Mouse (Mus musculus) limb, embryonic 11.5 days (tissue): Measurements from ENCODE around the gene Bricd5. TPM values are rescaled to one million over a fixed set of nuclear protein-coding genes. Genes with fewer than 3 reads are reported as not detected.

Experiments used
- ATAC-seq: fragments of 200-750 bp; cut with Nextera tagmentation; 2 replicates; pipeline ENCODE4 v1.8.0; 2017; ENCODE audit warnings: low read depth; ENCODE audit not compliant: insufficient number of reproducible peaks, low FRiP score, low TSS enrichment
- DNase-seq: peaks from one replicate; pipeline ENCODE4 v3.0.0-alpha.2; 2015; ENCODE audit warnings: low spot score
- H3K27ac ChIP-seq: fragments of 300-500 bp; sonication (generic); replicated peaks from 2 replicates; pipeline ENCODE4 v1.5.1; 2014; ENCODE audit warnings: low read depth, mild to moderate bottlenecking, low read length
- H3K27me3 ChIP-seq: fragments of 300-500 bp; sonication (generic); 2 replicates; pipeline ENCODE4 v1.6.1; 2014; ENCODE audit warnings: mild to moderate bottlenecking, low read length, mixed read lengths; ENCODE audit not compliant: control insufficient read depth, insufficient read depth
- H3K36me3 ChIP-seq: fragments of 300-500 bp; sonication (generic); 2 replicates; pipeline ENCODE4 v1.6.1; 2014; ENCODE audit warnings: mild to moderate bottlenecking, low read length, moderate library complexity, mixed read lengths; ENCODE audit not compliant: control insufficient read depth, insufficient read depth
- H3K4me1 ChIP-seq: fragments of 300-500 bp; sonication (generic); 2 replicates; pipeline ENCODE4 v1.6.1; 2014; ENCODE audit warnings: low read length, mixed read lengths; ENCODE audit not compliant: control insufficient read depth, insufficient read depth
- H3K4me2 ChIP-seq: fragments of 300-500 bp; sonication (generic); 2 replicates; pipeline ENCODE4 v1.6.1; 2014; ENCODE audit warnings: low read depth, mild to moderate bottlenecking, moderate library complexity; ENCODE audit not compliant: severe bottlenecking
- H3K4me3 ChIP-seq: fragments of 300-500 bp; sonication (generic); 2 replicates; pipeline ENCODE4 v1.5.1; 2014; ENCODE audit warnings: low read depth, low read length
- H3K9ac ChIP-seq: fragments of 300-500 bp; sonication (generic); 2 replicates; pipeline ENCODE4 v1.6.1; 2014; ENCODE audit warnings: mild to moderate bottlenecking, low read length
- H3K9me3 ChIP-seq: fragments of 300-500 bp; sonication (generic); 2 replicates; pipeline ENCODE4 v1.6.1; 2016; ENCODE audit warnings: low read length; ENCODE audit not compliant: control insufficient read depth
- WGBS: fragments of 180-500 bp; shearing (Covaris S2); extraction: QIAGEN DNeasy Blood & Tissue Kit; methylation state at CpG from one replicate; pipeline ENCODE4 v1.1.7; 2014; 5-methylcytosine and 5-hydroxymethylcytosine counted together
- polyA plus RNA-seq: library from polyadenylated mRNA; unstranded; fragments of >200 nt; fragmentation: Nextera tagmentation; extraction: Ambion mirVana; gene quantifications from 2 replicates; pipeline ENCODE4 v1.2.1, GENCODE M21; 2014

Bricd5 gene
- polyA plus RNA-seq, 1 experiment from 2014 or later, result 0.21 TPM

DNA sequence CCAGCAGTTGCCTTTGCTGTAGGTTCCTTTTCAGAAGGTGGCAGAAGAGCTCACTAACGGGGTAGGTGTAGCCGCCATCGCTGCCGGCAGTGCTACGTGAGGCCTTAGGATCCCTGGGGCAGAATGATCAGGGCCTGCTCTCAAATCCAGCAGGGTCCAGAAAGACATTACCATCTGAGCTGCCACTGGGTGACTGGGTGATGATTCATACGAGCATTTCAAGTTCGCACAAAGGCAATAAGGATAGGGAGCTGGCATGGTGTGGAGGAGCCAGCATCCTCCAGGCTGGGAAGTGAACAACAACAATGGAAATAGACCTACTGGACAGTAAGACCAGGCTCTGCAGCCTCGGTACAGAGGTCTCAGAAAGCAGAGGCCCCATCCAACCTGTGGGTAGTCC, 33.3 kb upstream of the Bricd5 start:
- Histone ChIP-seq H3K9me3 (no peaks in the 10 kb centered on the region), H3K27ac (no peak overlapping the region), H3K4me2 (no peak overlapping the region), H3K36me3 (peaks cover 20% of the 10 kb centered on the region), H3K27me3 (no peaks in the 10 kb centered on the region), H3K4me1 (no peaks in the 10 kb centered on the region), H3K4me3 (no peak overlapping the region), H3K9ac (no peak overlapping the region)
- no peak for DNase-seq
- WGBS, result 94% methylated on average over 8 of the region's 8 CpGs
- no peak for ATAC-seq

DNA sequence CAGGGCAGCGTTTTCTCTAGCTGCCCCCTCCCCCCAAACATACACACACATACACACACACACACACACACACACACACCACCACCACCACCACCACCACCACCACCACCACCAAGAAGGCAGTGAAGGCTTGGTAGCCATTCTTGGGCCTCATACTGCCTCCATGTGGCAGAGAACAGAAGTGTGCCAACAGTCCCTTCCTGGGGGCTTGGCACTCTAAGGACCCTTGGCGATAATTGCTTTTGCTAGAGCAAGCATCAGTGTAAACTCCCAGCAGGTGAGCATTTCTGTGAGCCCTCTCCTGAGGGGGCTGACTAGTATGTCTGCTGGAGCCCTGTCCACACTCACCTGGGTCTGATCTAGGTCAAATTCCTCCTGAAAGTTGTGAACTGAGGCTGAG, 32.5 kb upstream of the Bricd5 start:
- H3K4me3 ChIP-seq, result no peak overlapping the region
- 61% methylated on average over 2 of the region's 2 CpGs for WGBS
- no peaks in the 10 kb centered on the region for H3K27me3 ChIP-seq
- no peak overlapping the region for H3K4me2 ChIP-seq
- H3K36me3 ChIP-seq, result peaks cover 25% of the 10 kb centered on the region
- H3K9ac ChIP-seq, result no peak overlapping the region
- no peaks in the 10 kb centered on the region for H3K4me1 ChIP-seq
- H3K27ac ChIP-seq, result no peak overlapping the region
- DNase-seq, result no peak
- H3K9me3 ChIP-seq, result no peaks in the 10 kb centered on the region
- ATAC-seq, result no peak

DNA sequence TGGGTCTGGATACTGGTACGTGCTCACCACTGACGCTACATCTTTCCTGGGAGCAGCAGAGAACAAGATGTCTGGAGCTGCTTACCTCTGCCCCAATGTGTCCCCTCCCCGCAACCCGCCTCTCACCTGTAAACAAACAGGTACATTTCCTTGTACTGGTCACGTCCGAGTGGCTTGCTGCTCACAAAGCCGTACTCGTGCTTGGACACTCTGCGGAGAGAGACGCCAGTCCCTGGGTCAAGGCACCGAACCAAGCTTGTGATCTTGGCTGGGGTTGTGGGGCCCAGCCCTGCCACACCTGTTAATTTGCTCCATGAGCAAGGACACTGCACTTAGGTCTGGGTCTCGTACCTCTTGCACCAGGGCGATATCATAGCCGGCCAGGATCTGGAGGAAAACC, 31.6 kb upstream of the Bricd5 start:
- no peaks in the 10 kb centered on the region for H3K4me1 ChIP-seq
- H3K27ac ChIP-seq, result no peak overlapping the region
- H3K9ac ChIP-seq, result no peak overlapping the region
- no peak overlapping the region for H3K4me3 ChIP-seq
- no peaks in the 10 kb centered on the region for H3K27me3 ChIP-seq
- no peak for DNase-seq
- peaks cover 33% of the 10 kb centered on the region for H3K36me3 ChIP-seq
- ATAC-seq, result no peak
- 90% methylated on average over 14 of the region's 14 CpGs for WGBS
- no peaks in the 10 kb centered on the region for H3K9me3 ChIP-seq
- H3K4me2 ChIP-seq, result no peak overlapping the region

DNA sequence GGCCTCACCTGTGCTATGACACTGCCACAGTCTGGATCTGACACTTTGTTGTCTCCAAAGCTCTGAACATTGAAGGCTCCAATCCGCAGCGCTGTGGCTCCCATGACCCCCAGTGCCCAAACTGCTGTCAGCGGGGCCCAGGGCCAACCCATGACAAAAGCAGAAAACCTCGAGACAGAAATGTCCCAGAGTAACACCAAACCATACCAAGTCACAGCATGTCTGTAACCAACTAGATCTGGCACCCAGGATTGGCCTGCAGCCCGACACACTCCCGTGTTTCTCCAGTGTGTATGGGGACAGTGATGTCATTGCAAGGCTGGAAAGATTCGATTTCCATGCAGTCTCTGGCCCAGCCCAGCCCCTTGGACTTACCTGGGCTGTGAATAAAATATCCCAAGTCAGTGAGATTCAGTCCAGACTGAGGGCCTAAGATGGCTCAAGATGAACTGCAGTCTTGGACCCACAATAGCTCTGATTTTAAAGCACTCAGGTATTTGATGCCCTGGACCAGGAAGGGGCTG, 31.0 kb upstream of the Bricd5 start, which contains the start of gene Dnase1l2:
TSS of gene Dnase1l2 (minus strand) at position 474 of the 524 bp plus-strand sequence.
- ATAC-seq (no peak), DNase-seq (no peak)
- H3K4me1 ChIP-seq, result no peaks in the 10 kb centered on the region
- peaks cover 37% of the 10 kb centered on the region for H3K36me3 ChIP-seq
- H3K27ac ChIP-seq, result no peak within 1 kb of the TSS
- no peak within 1 kb of the TSS for H3K4me2 ChIP-seq
- H3K4me3 ChIP-seq, result no peak within 1 kb of the TSS
- H3K9me3 ChIP-seq, result no peaks in the 10 kb centered on the region
- WGBS, result 83% methylated on average over 7 of the region's 7 CpGs
- no peaks in the 10 kb centered on the region for H3K27me3 ChIP-seq
- no peak within 1 kb of the TSS for H3K9ac ChIP-seq

DNA sequence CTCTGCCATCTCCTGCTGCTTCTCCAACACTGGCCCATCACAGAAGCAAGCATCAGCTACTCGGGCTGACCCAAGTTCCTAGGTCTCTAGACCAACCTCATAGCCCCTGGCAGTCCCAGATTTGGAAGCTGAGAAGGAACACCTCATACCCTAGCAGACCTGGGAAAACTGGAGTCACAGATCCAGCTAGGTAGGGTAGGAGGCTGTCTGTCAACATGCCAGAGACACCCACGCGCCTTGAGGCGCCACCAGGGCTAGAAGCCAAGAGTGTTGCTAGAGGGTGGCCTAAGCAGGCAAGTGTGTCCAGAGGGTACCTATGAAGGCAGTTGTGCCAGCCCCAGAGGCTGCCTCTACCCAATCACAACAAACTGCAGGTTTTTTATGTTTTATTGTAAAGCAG, 30.3 kb upstream of the Bricd5 start:
- Histone ChIP-seq H3K4me1 (no peaks in the 10 kb centered on the region), H3K27me3 (no peaks in the 10 kb centered on the region), H3K36me3 (peaks cover 43% of the 10 kb centered on the region), H3K4me3 (no peak overlapping the region), H3K4me2 (no peak overlapping the region), H3K27ac (no peak overlapping the region), H3K9ac (no peak overlapping the region), H3K9me3 (no peaks in the 10 kb centered on the region)
- ATAC-seq (no peak), DNase-seq (no peak)
- WGBS, result 92% methylated on average over 4 of the region's 4 CpGs

DNA sequence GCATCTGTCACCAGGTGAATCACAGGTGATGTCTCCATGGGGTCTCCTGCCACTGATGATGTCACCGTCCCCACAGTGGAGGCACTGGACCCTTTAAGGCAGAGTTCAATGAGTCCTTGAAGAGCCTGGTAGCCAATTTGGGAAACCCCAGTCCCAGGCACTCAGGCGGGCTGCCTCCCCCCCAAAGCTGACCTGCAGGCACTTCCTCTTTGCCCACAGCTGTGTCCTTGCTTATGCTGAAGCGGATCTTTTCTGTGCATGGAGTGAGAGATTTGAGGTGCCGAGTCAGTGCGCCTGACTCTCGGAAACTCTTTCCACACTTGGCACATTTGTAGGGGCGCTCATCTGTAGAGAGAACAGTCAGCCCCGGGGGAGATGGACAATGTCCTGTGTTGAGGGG, 27.1 kb upstream of the Bricd5 start:
- Histone ChIP-seq H3K4me2 (no peak overlapping the region), H3K9me3 (no peaks in the 10 kb centered on the region), H3K27me3 (no peaks in the 10 kb centered on the region), H3K4me3 (no peak overlapping the region), H3K36me3 (peaks cover 46% of the 10 kb centered on the region), H3K27ac (no peak overlapping the region), H3K4me1 (no peaks in the 10 kb centered on the region), H3K9ac (no peak overlapping the region)
- no peak for DNase-seq
- no peak for ATAC-seq
- 92% methylated on average over 8 of the region's 8 CpGs for WGBS

DNA sequence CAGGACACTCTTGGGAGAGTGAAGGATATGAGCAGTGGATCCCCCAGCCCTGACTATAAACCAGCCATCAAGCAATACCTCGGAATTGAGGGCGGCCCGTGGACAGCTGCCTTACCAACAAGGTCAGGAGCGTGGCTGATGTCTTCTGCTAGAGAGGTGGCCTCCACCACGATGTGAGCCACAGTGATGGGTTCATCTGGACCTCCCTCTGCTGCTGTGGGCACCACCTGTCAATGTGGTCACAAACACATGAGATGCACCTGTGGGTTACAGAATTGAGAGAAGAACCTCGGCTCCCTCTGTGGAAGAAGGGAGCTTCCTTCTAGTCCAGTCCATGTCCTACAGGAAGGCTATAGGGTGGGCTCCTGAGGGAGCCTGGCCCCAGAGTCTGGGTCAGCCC, 24.2 kb upstream of the Bricd5 start:
- Histone ChIP-seq H3K36me3 (peaks cover 35% of the 10 kb centered on the region), H3K4me2 (no peak overlapping the region), H3K27me3 (no peaks in the 10 kb centered on the region), H3K27ac (no peak overlapping the region), H3K9ac (no peak overlapping the region), H3K4me3 (no peak overlapping the region), H3K9me3 (no peaks in the 10 kb centered on the region), H3K4me1 (no peaks in the 10 kb centered on the region; the same call in 1 of the 2 replicates)
- WGBS, result 90% methylated on average over 6 of the region's 6 CpGs
- no peak for DNase-seq
- ATAC-seq, result no peak

DNA sequence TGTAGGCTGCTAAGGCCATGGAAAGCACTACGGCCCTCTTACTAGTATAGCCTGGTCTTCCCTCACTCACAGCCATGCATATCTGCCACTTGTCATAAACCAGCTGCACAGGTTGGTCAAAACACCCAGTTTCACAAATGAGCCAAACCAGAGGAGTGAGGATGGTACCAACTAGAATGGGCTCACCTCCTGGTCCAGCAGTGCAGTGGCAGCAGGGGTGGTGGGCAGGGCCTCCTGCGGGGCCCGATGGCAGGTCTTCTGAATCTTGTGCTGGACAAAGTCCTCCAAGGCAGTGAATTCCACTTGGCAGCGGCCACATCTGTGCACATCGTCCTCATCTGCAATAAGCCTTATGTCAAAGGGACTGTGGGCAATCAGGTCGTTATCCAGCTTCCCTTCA, 22.5 kb upstream of the Bricd5 start:
- Histone ChIP-seq H3K4me3 (no peak overlapping the region), H3K36me3 (peaks cover 27% of the 10 kb centered on the region), H3K4me2 (no peak overlapping the region), H3K9me3 (no peaks in the 10 kb centered on the region), H3K9ac (no peak overlapping the region), H3K4me1 (no peaks in the 10 kb centered on the region; the same call in 1 of the 2 replicates), H3K27ac (no peak overlapping the region), H3K27me3 (no peaks in the 10 kb centered on the region)
- WGBS, result 93% methylated on average over 6 of the region's 6 CpGs
- DNase-seq, result no peak
- no peak for ATAC-seq

DNA sequence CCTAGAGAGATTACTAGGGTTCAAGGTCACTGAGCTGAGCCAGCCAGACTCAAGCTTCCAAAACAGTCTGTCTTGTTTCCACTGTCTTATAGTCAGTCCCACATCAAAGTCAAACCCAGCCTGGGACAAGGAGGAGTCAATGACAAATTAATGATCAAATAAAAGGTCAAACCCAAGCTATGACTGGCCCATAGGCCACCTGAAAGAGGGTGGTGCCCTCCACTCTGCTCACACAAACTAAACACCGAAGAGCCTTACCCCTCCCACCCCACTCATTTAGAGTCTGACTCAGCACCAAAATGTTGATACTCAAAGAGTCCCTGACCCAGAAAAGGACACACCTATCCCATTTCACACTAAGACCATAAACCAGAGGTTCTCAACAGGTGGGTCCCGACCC, 20.3 kb upstream of the Bricd5 start:
- Histone ChIP-seq H3K9ac (no peak overlapping the region), H3K27me3 (no peaks in the 10 kb centered on the region), H3K4me1 (no peaks in the 10 kb centered on the region; the same call in 1 of the 2 replicates), H3K4me2 (no peak overlapping the region), H3K27ac (no peak overlapping the region), H3K4me3 (no peak overlapping the region), H3K36me3 (peaks cover 8% of the 10 kb centered on the region; the same call in 1 of the 2 replicates), H3K9me3 (no peaks in the 10 kb centered on the region)
- no peak for DNase-seq
- no peak for ATAC-seq
- WGBS, result 86% methylated on average over 2 of the region's 2 CpGs
